Mouse (Mus musculus) testis, adult 2 months (tissue): ENCODE data around the gene Mtmr4.

Experiments
- CTCF ChIP-seq: fragments of 200-500 bp; IDR thresholded peaks from 2 replicates; pipeline ENCODE4 v1.5.1; 2012; ENCODE audit warnings: low read depth, mild to moderate bottlenecking, inconsistent platforms, low read length, moderate library complexity; ENCODE audit not compliant: control insufficient read depth, insufficient read depth, insufficient replicate concordance
- POLR2A ChIP-seq: fragments of 200-500 bp; IDR thresholded peaks from 2 replicates; pipeline ENCODE4 v1.6.1; 2012; ENCODE audit warnings: low read depth, mild to moderate bottlenecking, inconsistent platforms, low read length, moderate library complexity; ENCODE audit not compliant: control insufficient read depth

GRCm38 (mm10) chr11:87592713-87593598, 994 bp downstream of the Mtmr4 start:
- no peak for TF ChIP-seq CTCF
- no peak for TF ChIP-seq POLR2A
